Mouse (Mus musculus) heart, embryonic 14.5 days (tissue): Measurements from ENCODE around the gene Smad3. TPM values are rescaled to one million over a fixed set of nuclear protein-coding genes. Genes with fewer than 3 reads are reported as not detected.
A peak's percentile ranks its signal among the peaks of the same experiment; 100 is the strongest.

Experiments
- ATAC-seq: fragments of 200-750 bp; cut with Nextera tagmentation; 2 replicates; pipeline ENCODE4 v1.8.0; 2017; ENCODE audit warnings: low read depth, moderate TSS enrichment; ENCODE audit not compliant: insufficient number of reproducible peaks, insufficient read depth, low FRiP score
- H3K27ac ChIP-seq, 2 experiments: fragments of 200-500 bp in 1 of 2; fragments of 300-500 bp in 1 of 2; sonication (generic) in 1 of 2; replicated peaks in 1 of 2; 2 replicates each; pipeline ENCODE4 v1.5.1; 2012 to 2014; ENCODE audit warnings: low read depth in 2 of 2, low read length in 2 of 2, control low read depth in 1 of 2, mild to moderate bottlenecking in 1 of 2, mixed read lengths in 1 of 2; ENCODE audit not compliant: control insufficient read depth in 1 of 2, insufficient read depth in 1 of 2
- H3K27me3 ChIP-seq: fragments of 300-500 bp; sonication (generic); 2 replicates; pipeline ENCODE4 v1.6.1; 2014; ENCODE audit warnings: mild to moderate bottlenecking, low read length, control low read depth; ENCODE audit not compliant: control insufficient read depth, insufficient read depth
- H3K36me3 ChIP-seq: fragments of 300-500 bp; sonication (generic); 2 replicates; pipeline ENCODE4 v1.6.1; 2014; ENCODE audit warnings: mild to moderate bottlenecking, control low read depth, low read length, mixed read lengths; ENCODE audit not compliant: control insufficient read depth, insufficient read depth
- H3K4me1 ChIP-seq, 2 experiments: fragments of 200-500 bp in 1 of 2; fragments of 300-500 bp in 1 of 2; sonication (generic) in 1 of 2; 2 replicates each; pipeline ENCODE4 v1.6.1; 2012 to 2014; ENCODE audit warnings: low read length in 2 of 2, control low read depth in 1 of 2, mixed read lengths in 1 of 2; ENCODE audit not compliant: control insufficient read depth in 2 of 2, insufficient read depth in 2 of 2
- H3K4me2 ChIP-seq: fragments of 300-500 bp; sonication (generic); 2 replicates; pipeline ENCODE4 v1.6.1; 2014; ENCODE audit warnings: mild to moderate bottlenecking, low read length
- H3K4me3 ChIP-seq, 2 experiments: fragments of 200-500 bp in 1 of 2; fragments of 300-500 bp in 1 of 2; sonication (generic) in 1 of 2; 2 replicates each; pipeline ENCODE4 v1.5.1; 2012 to 2014; ENCODE audit warnings: low read length in 2 of 2, mild to moderate bottlenecking in 2 of 2, control low read depth in 1 of 2, low read depth in 1 of 2, moderate library complexity in 1 of 2; ENCODE audit not compliant: control insufficient read depth in 1 of 2, insufficient read depth in 1 of 2
- H3K9ac ChIP-seq: fragments of 300-500 bp; sonication (generic); 2 replicates; pipeline ENCODE4 v1.6.1; 2014; ENCODE audit warnings: mild to moderate bottlenecking, low read length
- H3K9me3 ChIP-seq: fragments of 300-500 bp; sonication (generic); 2 replicates; pipeline ENCODE4 v1.6.1; 2016; ENCODE audit warnings: low read length, control low read depth; ENCODE audit not compliant: control insufficient read depth
- WGBS: fragments of 180-500 bp; shearing (Covaris S2); extraction: QIAGEN DNeasy Blood & Tissue Kit; methylation state at CpG from one replicate; pipeline ENCODE4 v1.1.7; 2014; 5-methylcytosine and 5-hydroxymethylcytosine counted together
- polyA plus RNA-seq: library from polyadenylated mRNA; unstranded; fragments of >200 nt; fragmentation: Nextera tagmentation; extraction: Ambion mirVana; gene quantifications from 2 replicates; pipeline ENCODE4 v1.2.1, GENCODE M21; 2014

The Smad3 gene
- polyA plus RNA-seq, 1 experiment from 2014 or later: 10.4 TPM

DNA sequence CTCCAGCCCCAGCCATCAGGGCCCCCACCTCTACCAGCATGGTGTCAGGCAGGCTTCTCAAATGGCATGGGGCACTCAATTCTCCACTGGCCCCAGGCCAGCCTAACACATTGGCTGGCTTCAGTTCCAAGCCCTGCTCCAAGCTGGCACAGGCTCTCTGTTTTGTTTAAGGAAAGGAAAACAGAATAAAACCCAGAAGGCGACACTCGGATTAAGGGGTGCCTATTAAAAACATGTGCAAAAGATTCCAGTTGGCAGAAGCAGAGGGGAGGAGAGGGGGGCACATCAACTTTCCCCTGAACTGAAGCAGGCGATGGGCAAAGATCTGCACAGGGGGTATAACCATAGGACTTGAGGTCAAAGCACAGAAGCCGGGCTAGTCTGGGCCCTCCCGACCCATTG lies 98.8 kb downstream of the Smad3 start:
- no peak overlapping the region; a peak in 1 of 4 replicates for H3K27ac ChIP-seq
- H3K9me3 ChIP-seq: no peaks in the 10 kb centered on the region
- H3K4me2 ChIP-seq: no peak overlapping the region
- no peak overlapping the region for H3K9ac ChIP-seq
- no peak for ATAC-seq
- no peak overlapping the region for H3K4me3 ChIP-seq
- H3K27me3 ChIP-seq: no peaks in the 10 kb centered on the region
- peaks cover 41 to 51% of the 10 kb centered on the region in 2 experiments for H3K4me1 ChIP-seq
- H3K36me3 ChIP-seq: peaks cover 39% of the 10 kb centered on the region
- WGBS: 84% methylated on average over 5 of the region's 5 CpGs

DNA sequence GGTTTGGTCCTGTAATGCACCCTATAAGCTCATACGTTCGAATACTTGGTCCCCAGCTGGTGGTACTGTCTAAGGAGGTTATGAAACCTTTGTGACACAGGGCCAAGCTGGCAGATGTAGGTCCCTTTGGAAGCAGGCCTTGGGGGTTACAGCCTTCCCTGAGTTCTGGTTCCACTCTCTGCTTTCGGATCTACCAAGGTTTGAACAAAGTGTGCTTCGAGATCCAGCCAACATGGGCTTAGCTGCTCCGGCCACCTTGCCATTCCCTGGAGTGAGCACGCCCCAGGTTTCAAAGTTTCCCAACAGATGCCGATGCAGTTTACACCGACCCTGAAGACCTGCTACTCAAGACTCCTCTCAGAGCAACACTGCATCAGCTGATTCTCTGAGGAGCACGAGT lies 99.4 kb downstream of the Smad3 start:
- Histone ChIP-seq H3K9ac (no peak overlapping the region), H3K9me3 (no peaks in the 10 kb centered on the region), H3K4me2 (no peak overlapping the region), H3K4me3 (no peak overlapping the region), H3K27ac (no peak overlapping the region), H3K27me3 (no peaks in the 10 kb centered on the region), H3K36me3 (peaks cover 41% of the 10 kb centered on the region), H3K4me1 (peaks cover 42 to 46% of the 10 kb centered on the region in 2 experiments)
- 90% methylated on average over 9 of the region's 9 CpGs for WGBS
- ATAC-seq: no peak

DNA sequence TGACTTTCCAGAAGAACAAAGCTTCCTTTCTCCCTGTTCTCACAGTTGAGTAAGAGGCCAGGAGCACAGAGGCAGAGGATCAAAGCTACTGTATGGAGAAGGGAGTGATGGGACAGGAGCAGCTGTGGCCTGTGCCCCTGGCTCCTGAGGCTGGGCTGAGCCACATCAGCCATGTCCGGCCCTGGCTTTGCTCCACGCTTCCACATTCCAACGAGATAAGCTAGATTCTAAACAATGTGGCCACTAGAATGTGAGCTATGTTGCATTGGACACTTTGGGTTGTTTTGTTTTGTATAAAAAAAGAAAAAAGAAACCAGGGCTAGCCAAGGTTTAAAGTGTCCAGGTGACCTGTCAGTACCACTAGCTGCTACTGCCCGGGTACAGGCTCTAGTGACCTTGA lies 100.6 kb downstream of the Smad3 start:
- 11% methylated on average over 4 of the region's 4 CpGs for WGBS
- H3K9me3 ChIP-seq: no peaks in the 10 kb centered on the region
- peaks cover 37 to 40% of the 10 kb centered on the region in 2 experiments for H3K4me1 ChIP-seq
- no peak overlapping the region for H3K9ac ChIP-seq
- H3K27me3 ChIP-seq: no peaks in the 10 kb centered on the region
- peak overlapping the region; percentile 24 to 53 for H3K27ac ChIP-seq
- no peak overlapping the region for H3K4me2 ChIP-seq
- no peak for ATAC-seq
- H3K36me3 ChIP-seq: peaks cover 42% of the 10 kb centered on the region
- H3K4me3 ChIP-seq: no peak overlapping the region

DNA sequence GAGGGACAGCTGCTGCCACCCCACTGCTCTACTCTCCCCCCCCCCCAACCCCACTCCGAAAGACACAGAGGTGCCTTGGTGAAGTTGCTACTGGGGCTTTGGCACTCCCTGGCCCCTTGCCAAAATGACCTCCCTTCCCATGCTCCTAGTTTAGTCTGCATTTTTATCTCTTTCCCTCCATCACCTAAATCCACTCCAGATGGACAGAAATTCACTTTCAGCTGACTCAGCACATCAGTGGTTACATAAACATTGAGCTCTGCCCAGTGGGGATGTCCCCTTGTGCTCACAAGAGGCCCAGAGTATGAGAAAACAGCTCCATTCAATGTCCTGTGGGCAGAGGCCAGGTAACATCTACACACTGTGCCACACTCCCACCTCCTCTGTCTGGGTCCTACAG lies 102.7 kb downstream of the Smad3 start:
- no peak overlapping the region for H3K9ac ChIP-seq
- H3K36me3 ChIP-seq: peaks cover 49% of the 10 kb centered on the region
- 13% methylated on average over 1 of the region's 1 CpGs for WGBS

DNA sequence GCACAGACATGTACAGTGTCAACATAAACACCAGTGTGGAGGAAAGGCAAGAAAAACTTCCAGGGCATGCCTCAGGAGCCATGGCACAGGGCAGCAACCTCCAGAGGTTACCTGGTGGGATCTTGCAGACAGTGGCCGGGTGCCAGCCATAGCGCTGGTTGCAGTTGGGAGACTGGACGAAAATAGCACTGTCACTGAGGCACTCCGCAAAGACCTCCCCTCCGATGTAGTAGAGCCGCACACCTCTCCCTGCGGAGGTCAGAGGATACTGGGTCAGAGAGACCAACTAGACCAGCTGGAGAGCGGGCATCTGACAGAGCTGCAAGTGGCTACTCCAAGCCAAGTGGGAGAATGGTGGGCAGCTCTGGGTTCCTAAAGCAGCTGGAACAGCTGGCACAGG lies 103.2 kb downstream of the Smad3 start:
- peaks cover 54% of the 10 kb centered on the region for H3K36me3 ChIP-seq
- peak overlapping the region; percentile 3 to 51; a peak in 2 of 4 replicates for H3K27ac ChIP-seq
- no peak overlapping the region for H3K4me2 ChIP-seq
- H3K4me1 ChIP-seq: peaks cover 35 to 40% of the 10 kb centered on the region in 2 experiments
- 47% methylated on average over 8 of the region's 8 CpGs for WGBS
- no peaks in the 10 kb centered on the region for H3K9me3 ChIP-seq
- ATAC-seq: no peak
- no peak overlapping the region for H3K4me3 ChIP-seq
- H3K9ac ChIP-seq: no peak overlapping the region
- H3K27me3 ChIP-seq: no peaks in the 10 kb centered on the region

More for the DNA sequence above, 102.7 kb downstream of the Smad3 start:
- Histone ChIP-seq H3K4me1 (peaks cover 35 to 40% of the 10 kb centered on the region in 2 experiments), H3K4me2 (no peak overlapping the region), H3K4me3 (no peak overlapping the region), H3K9me3 (no peaks in the 10 kb centered on the region), H3K27ac (peak overlapping the region in 1 of 2 experiments; percentile 51; a peak in 2 of 4 replicates), H3K27me3 (no peaks in the 10 kb centered on the region)
- ATAC-seq: no peak

DNA sequence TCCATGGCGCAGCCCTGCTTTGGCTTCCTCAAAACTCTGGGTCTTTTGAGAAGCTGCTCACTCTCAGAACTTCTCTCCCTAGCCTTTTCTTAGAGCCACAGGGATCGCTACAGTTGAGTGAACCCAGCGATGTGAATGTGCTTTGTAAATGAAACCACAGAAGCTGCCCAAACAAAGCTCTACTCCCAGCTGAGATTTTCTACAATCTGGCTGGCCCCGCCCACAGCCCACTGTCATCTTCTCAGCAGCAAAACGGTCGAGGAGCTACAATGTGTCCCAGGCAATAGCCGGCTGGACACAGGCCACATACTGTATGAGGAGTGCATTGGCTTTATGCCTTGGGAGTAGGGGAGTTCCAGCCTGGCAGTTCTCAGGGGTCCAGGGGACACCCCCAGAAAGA lies 104.1 kb downstream of the Smad3 start:
- Histone ChIP-seq H3K9ac (no peak overlapping the region), H3K9me3 (no peaks in the 10 kb centered on the region), H3K4me1 (peaks cover 30 to 40% of the 10 kb centered on the region in 2 experiments), H3K4me3 (no peak overlapping the region), H3K36me3 (peaks cover 63% of the 10 kb centered on the region), H3K4me2 (no peak overlapping the region), H3K27ac (no peak overlapping the region), H3K27me3 (no peaks in the 10 kb centered on the region)
- 54% methylated on average over 7 of the region's 7 CpGs for WGBS
- ATAC-seq: no peak

DNA sequence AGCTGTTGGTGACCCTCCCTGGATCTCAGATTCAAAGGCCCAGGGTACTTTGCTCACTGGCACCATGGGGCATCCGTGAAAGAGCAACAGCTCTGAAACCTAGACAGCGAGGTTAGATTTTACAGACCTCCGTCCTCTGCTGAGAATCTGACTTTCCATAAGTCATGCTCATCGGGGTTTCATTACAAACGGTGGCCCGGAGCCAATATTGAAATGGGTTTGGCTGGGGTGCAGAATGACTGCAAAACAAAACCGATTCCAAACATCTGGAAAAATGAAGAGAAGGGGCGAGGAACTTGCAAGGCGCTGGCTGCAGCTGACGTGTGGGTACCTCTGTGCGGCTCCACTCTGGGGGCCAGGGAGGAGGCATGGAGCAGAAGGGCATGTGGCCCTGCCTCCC lies 106.2 kb downstream of the Smad3 start:
- Histone ChIP-seq H3K36me3 (peaks cover 83% of the 10 kb centered on the region), H3K27ac (peak overlapping the region in 1 of 2 experiments; percentile 33; a peak in 1 of 4 replicates)
- no peak for ATAC-seq

DNA sequence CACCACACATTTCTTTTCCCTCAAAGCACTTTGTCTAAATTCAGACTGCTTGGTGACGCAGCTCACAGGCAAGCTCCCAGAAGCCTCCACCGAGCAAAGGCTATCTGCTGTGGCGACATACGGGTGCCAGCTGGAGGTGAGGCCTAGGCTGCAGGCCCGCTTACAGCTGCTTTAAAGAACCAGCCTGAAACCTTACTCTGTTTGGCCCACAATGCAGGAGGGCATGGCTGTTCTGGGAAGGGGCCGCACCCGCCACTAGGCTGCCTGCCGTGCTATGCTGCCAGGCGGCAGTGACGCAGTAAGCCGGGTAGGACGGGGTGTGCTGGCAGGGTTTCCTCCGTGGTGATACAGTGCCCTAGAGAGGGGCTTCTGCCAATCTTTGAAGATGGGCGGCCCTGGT lies 106.9 kb downstream of the Smad3 start:
- Histone ChIP-seq H3K4me3 (no peak overlapping the region), H3K4me1 (peaks cover 22 to 23% of the 10 kb centered on the region in 2 experiments), H3K27me3 (no peaks in the 10 kb centered on the region), H3K27ac (peak overlapping the region in 1 of 2 experiments; percentile 33; a peak in 1 of 4 replicates), H3K9ac (no peak overlapping the region), H3K4me2 (no peak overlapping the region), H3K9me3 (no peaks in the 10 kb centered on the region), H3K36me3 (peaks cover 86% of the 10 kb centered on the region)
- ATAC-seq: no peak
- WGBS: 83% methylated on average over 14 of the region's 14 CpGs

More for the DNA sequence above, 106.2 kb downstream of the Smad3 start:
- H3K4me3 ChIP-seq: no peak overlapping the region
- peaks cover 23 to 25% of the 10 kb centered on the region in 2 experiments for H3K4me1 ChIP-seq
- H3K27me3 ChIP-seq: no peaks in the 10 kb centered on the region
- 79% methylated on average over 11 of the region's 11 CpGs for WGBS
- H3K9me3 ChIP-seq: no peaks in the 10 kb centered on the region
- no peak overlapping the region for H3K9ac ChIP-seq
- no peak overlapping the region for H3K4me2 ChIP-seq
